Mouse (Mus musculus) stomach, postnatal 0 days (tissue): ENCODE data around the gene Actn2. TPM values are rescaled to one million over a fixed set of nuclear protein-coding genes. Genes with fewer than 3 reads are reported as not detected.

Experiments used
- ATAC-seq: fragments of 200-750 bp; cut with Nextera tagmentation; 2 replicates; pipeline ENCODE4 v1.8.0; 2017; ENCODE audit not compliant: low FRiP score, low TSS enrichment
- DNase-seq: peaks from one replicate; pipeline ENCODE4 v3.0.0-alpha.2; 2016; ENCODE audit warnings: low spot score
- H3K27ac ChIP-seq: fragments of 300-500 bp; sonication (generic); replicated peaks from 2 replicates; pipeline ENCODE4 v1.5.1; 2014; ENCODE audit warnings: mild to moderate bottlenecking, control low read depth
- H3K27me3 ChIP-seq: fragments of 300-500 bp; sonication (generic); 2 replicates; pipeline ENCODE4 v1.6.1; 2014; ENCODE audit warnings: low read length; ENCODE audit not compliant: control insufficient read depth, insufficient read depth
- H3K36me3 ChIP-seq: fragments of 300-500 bp; sonication (generic); 2 replicates; pipeline ENCODE4 v1.6.1; 2014; ENCODE audit warnings: low read length, mixed read lengths; ENCODE audit not compliant: control insufficient read depth, insufficient read depth
- H3K4me1 ChIP-seq: fragments of 300-500 bp; sonication (generic); replicated peaks from 2 replicates; pipeline ENCODE4 v1.6.1; 2014; ENCODE audit warnings: antibody characterized with exemption; ENCODE audit not compliant: control insufficient read depth, insufficient read depth
- H3K4me2 ChIP-seq: fragments of 300-500 bp; sonication (generic); replicated peaks from 2 replicates; pipeline ENCODE4 v1.6.1; 2014; ENCODE audit warnings: low read depth, mild to moderate bottlenecking, control low read depth, moderate library complexity
- H3K4me3 ChIP-seq: fragments of 300-500 bp; sonication (generic); 2 replicates; pipeline ENCODE4 v1.5.1; 2014; ENCODE audit warnings: low read depth, low read length, control low read depth
- H3K9ac ChIP-seq: fragments of 300-500 bp; sonication (generic); 2 replicates; pipeline ENCODE4 v1.6.1; 2014; ENCODE audit warnings: mild to moderate bottlenecking, low read length, control low read depth, mixed read lengths
- H3K9me3 ChIP-seq: fragments of 300-500 bp; sonication (generic); 2 replicates; pipeline ENCODE4 v1.6.1; 2016; ENCODE audit warnings: low read length; ENCODE audit not compliant: control insufficient read depth
- CTCF ChIP-seq: IDR thresholded peaks from 2 replicates; pipeline ENCODE4 v1.5.1; 2016; ENCODE audit warnings: antibody characterized with exemption, low read depth, mild to moderate bottlenecking, moderate library complexity
- EP300 ChIP-seq: optimal IDR thresholded peaks from 2 replicates; pipeline ENCODE3; 2016; ENCODE audit warnings: antibody characterized with exemption
- WGBS: fragments of 180-500 bp; shearing (Covaris S2); extraction: QIAGEN DNeasy Blood & Tissue Kit; methylation state at CpG from one replicate; pipeline ENCODE4 v1.1.7; 2014; 5-methylcytosine and 5-hydroxymethylcytosine counted together
- polyA plus RNA-seq: library from polyadenylated mRNA; unstranded; fragments of >200 nt; fragmentation: Nextera tagmentation; extraction: Ambion mirVana; gene quantifications from 2 replicates; pipeline ENCODE4 v1.2.1, GENCODE M21; 2015

Gene Actn2
- polyA plus RNA-seq, 1 experiment from 2014 or later, result 2.3 TPM

- no peak overlapping the region for H3K4me2 ChIP-seq
- H3K27me3 ChIP-seq, result no peaks in the 10 kb centered on the region
- 73% methylated on average over 4 of the region's 4 CpGs for WGBS
- TF ChIP-seq EP300 (no peak), CTCF (no peak)
- H3K9me3 ChIP-seq, result no peaks in the 10 kb centered on the region
- no peak overlapping the region for H3K4me3 ChIP-seq
- DNase-seq (no peak), ATAC-seq (no peak)
- no peak overlapping the region for H3K9ac ChIP-seq
- no peak overlapping the region for H3K27ac ChIP-seq
- no peaks in the 10 kb centered on the region for H3K4me1 ChIP-seq
- H3K36me3 ChIP-seq, result peaks cover 9% of the 10 kb centered on the region; the same call in 1 of the 2 replicates
Observed at GRCm38 (mm10) chr13:12228248-12228647, 112.3 kb downstream of the Actn2 start.

GRCm38 (mm10) chr13:12227606-12228005 is 113.0 kb downstream of the Actn2 start:
- Histone ChIP-seq H3K4me1 (no peaks in the 10 kb centered on the region), H3K4me3 (no peak overlapping the region), H3K9ac (no peak overlapping the region), H3K27ac (no peak overlapping the region), H3K9me3 (no peaks in the 10 kb centered on the region), H3K36me3 (peaks cover 9% of the 10 kb centered on the region; the same call in 1 of the 2 replicates), H3K4me2 (no peak overlapping the region), H3K27me3 (no peaks in the 10 kb centered on the region)
- WGBS, result 69% methylated on average over 5 of the region's 5 CpGs
- ATAC-seq, result no peak
- no peak for DNase-seq
- TF ChIP-seq EP300 (no peak), CTCF (no peak)

Other genes with a start within 250 kb of the Actn2 start
- 0.61 and 0.62 TPM in 2 replicates for gene Ryr2, start 233.8 kb downstream of the Actn2 start, polyA plus RNA-seq
- gene Mtr, start 82.6 kb downstream of the Actn2 start, polyA plus RNA-seq, result 2.2 and 2.9 TPM in 2 replicates
- gene Heatr1, start 54.3 kb upstream of the Actn2 start, polyA plus RNA-seq, result 5.3 and 6.2 TPM in 2 replicates
- gene Lgals8, start 124.2 kb upstream of the Actn2 start, polyA plus RNA-seq, result 24.0 and 26.1 TPM in 2 replicates
- 2.2 and 2.4 TPM in 2 replicates for gene Edaradd, start 179.7 kb upstream of the Actn2 start, polyA plus RNA-seq
- 7.9 TPM in 2 replicates for gene Ero1lb, start 225.1 kb upstream of the Actn2 start, polyA plus RNA-seq